Mouse (Mus musculus) splenic B cell, adult 2 months (primary cell): ENCODE data around the gene Gm47996.
"Not testable (repeated sequence)": the region's sequence is repeated elsewhere in the genome, so short reads cannot be mapped to it uniquely, and the experiment has no call there.

Experiments
- DNase-seq: peaks from one replicate; pipeline ENCODE4 v3.0.0-alpha.2; 2011; ENCODE audit warnings: low read depth, low spot score
- H3K27me3 ChIP-seq: 2 replicates; pipeline ENCODE4 v1.6.1; 2012; ENCODE audit warnings: mild to moderate bottlenecking, low read length, moderate library complexity, mixed read lengths; ENCODE audit not compliant: control insufficient read depth, poor library complexity, insufficient read depth, severe bottlenecking
- H3K36me3 ChIP-seq: 2 replicates; pipeline ENCODE4 v1.6.1; 2012; ENCODE audit warnings: mild to moderate bottlenecking, low read length, moderate library complexity, mixed read lengths; ENCODE audit not compliant: control insufficient read depth, poor library complexity, insufficient read depth, severe bottlenecking

Gm47996 gene

DNA sequence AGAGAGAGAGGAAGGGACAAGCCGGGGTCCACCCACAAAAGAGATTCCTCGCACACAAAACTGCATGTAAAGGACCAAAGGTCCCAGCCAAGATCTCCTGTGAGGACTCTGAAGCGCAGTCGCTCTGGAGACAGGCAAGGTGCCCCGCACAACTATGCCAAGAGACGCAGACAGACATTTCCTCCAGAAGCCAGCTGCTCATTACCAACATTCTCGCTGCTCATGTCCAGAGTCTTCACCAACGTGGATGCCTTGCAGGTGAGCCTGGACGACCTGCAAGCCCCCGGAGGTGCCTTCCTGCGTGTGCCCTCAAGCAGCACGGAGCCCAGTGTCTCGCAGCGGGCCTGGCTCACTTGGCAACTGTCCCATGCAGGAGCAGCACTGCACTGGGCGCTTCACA lies 17.2 kb upstream of the Gm47996 start:
- DNase-seq, H3K27me3 ChIP-seq, H3K36me3 ChIP-seq: not testable (repeated sequence)

DNA sequence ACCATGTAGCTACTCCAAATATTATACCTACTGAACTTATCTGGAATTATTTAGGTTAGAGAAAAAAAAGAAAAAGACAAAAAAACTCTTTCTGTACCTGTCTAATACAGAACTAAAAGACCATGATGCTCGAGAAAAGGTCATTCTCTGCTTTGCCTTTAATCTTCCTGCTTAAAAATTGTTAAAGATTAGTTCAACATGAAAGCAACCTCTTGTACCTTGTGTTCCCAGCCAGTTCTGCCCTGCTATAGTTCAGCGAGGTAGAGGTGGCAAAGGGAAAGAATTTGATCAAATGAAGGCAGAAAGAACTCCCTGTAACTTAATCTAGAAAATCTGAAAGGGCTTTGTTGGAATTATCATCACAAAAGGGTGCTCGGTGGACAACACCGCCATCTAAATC lies 13.9 kb upstream of the Gm47996 start:
- not testable (repeated sequence) for H3K27me3 ChIP-seq, H3K36me3 ChIP-seq, DNase-seq

GRCm38 (mm10) chr1:151196690-151197089 lies 13.2 kb upstream of the Gm47996 start:
- not testable (repeated sequence) for DNase-seq, H3K36me3 ChIP-seq, H3K27me3 ChIP-seq

DNA sequence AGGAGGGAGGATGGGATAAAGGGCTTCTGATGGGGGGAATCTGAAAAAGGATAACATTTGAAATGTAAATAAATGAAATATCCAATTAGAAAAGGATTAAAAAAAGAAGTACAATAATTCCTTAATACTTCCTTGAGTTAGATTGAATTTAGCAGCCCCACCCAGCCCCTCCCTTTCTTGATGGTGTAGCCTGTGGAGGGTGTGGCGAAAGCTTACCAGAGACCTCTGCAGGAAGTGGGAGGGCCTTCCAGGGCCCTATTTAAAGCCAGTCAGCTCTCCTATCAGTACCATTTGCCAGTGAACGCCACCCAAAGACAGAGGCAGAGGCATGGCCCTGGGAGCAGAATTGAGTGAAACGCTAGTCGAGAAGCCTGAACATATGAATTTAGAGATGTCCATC lies 11.8 kb upstream of the Gm47996 start, which contains the start of gene Gm47995:
Gene Gm47995 (plus strand): TSS at position 329 of the 400 bp plus-strand sequence.
- not testable (repeated sequence) for H3K36me3 ChIP-seq, DNase-seq, H3K27me3 ChIP-seq

GRCm38 (mm10) chr1:151200620-151201019 lies 9.3 kb upstream of the Gm47996 start:
- not testable (repeated sequence) for H3K36me3 ChIP-seq, DNase-seq, H3K27me3 ChIP-seq

- not testable (repeated sequence) for H3K27me3 ChIP-seq, H3K36me3 ChIP-seq, DNase-seq
Measured at GRCm38 (mm10) chr1:151202771-151203170, 7.2 kb upstream of the Gm47996 start.

- not testable (repeated sequence) for H3K27me3 ChIP-seq, DNase-seq, H3K36me3 ChIP-seq
Measured at GRCm38 (mm10) chr1:151203818-151204217, 6.1 kb upstream of the Gm47996 start, which contains the start of gene 3110040M04Rik. Gene 3110040M04Rik (plus strand): TSS chr1:151204121.

- H3K27me3 ChIP-seq, DNase-seq, H3K36me3 ChIP-seq: not testable (repeated sequence)
Measured at GRCm38 (mm10) chr1:151208493-151208892, 1.4 kb upstream of the Gm47996 start.

DNA sequence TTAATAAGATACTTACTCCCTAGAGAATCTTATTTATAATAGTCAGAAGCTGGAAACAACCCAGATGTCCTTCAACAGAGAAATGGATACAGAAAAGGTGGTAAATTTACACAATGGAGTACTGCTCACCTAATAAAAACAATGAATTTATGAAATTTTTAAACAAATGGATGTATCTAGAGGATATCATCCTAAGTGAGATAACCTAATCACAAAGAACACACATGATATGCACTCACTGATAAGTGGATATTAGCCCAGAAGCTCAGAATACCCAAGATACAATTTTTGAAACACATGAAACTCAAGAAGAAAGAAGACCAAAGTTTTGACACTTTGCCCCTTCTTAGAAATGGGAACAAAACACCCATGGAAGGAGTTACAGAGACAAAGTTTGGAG lies 987 bp upstream of the Gm47996 start:
- not testable (repeated sequence) for H3K36me3 ChIP-seq, H3K27me3 ChIP-seq, DNase-seq

DNA sequence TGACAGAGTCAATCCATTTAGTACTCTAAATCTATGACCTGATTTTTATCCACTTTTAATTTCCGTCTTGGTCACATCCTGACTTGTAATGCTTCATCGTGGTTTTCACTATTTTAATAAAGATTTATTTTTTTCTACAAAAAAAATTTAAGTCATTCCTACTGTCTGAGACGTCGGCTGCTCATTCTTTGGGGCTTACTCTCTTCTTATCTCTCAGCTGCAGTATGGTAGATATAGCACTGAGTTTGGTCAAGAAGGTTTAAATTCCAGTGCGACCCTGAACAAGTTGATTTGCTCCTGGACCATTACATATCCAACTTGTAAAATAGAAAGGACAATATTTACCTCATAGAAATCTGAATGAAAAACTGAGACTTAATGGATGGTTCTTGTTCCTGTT lies 1.7 kb downstream of the Gm47996 start:
- not testable (repeated sequence) for DNase-seq, H3K27me3 ChIP-seq, H3K36me3 ChIP-seq

DNA sequence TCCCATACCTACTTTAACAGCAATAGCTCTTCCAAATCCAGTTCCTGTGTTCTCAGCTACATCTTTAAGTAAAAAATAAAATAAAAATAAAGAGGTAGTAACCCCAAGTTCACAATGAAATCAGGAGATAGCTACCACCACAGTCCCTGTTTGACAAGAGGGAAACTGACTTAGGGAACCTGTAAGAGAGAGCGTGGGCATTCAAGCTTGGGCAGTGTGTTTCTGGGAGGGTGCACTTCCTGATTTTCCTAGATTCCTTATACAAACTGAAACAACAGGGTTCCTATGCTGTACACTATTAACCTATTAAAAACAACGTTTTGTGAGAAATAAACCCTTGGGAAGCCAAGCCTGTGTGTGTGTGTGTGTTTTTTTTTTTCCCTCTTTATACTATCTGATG lies 4.9 kb downstream of the Gm47996 start:
- Histone ChIP-seq H3K27me3 (no peaks in the 10 kb centered on the region), H3K36me3 (no peaks in the 10 kb centered on the region)
- no peak for DNase-seq

- H3K27me3 ChIP-seq, result no peaks in the 10 kb centered on the region
- H3K36me3 ChIP-seq, result no peaks in the 10 kb centered on the region
- no peak for DNase-seq
Measured at GRCm38 (mm10) chr1:151215985-151216384, 6.1 kb downstream of the Gm47996 start.

DNA sequence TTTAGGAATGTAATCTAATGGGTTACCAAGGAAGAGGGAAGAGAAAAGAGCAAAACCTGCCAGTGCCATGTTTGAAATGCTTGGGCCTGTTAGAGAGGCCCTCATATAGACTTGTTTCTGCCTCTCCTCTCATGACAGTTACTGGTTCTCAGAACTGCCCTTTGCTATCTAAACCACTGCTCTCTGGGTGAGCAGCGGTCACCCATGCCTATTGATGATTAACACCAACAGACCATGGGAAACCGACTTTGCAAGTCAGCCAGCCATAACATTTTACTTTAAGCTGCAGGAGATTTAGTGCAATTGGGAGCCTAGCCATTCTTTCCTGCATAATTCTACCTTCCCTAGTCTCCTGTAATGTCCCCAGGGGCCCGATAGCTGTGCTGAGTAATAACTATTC lies 6.5 kb downstream of the Gm47996 start:
- no peaks in the 10 kb centered on the region for H3K36me3 ChIP-seq
- no peak for DNase-seq
- no peaks in the 10 kb centered on the region for H3K27me3 ChIP-seq

DNA sequence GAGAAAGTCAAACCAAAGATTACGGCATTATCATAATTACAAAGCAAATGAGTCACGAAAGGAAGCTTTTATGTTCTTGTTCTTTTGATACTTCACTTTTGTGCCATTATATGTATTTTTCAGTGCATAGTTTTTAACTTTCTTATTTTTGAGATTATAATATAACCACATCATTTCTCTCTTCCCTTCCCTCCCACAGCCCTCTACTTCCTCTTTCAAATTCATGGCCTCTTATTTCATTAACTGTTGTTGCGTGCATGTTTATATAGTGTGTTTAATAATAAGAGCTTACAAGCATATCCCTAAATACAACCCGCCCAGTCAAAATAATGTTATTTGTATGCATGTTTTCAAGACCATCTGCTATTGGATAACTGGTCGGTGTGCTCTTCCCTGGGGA lies 9.1 kb downstream of the Gm47996 start:
- peak; percentile 15 for DNase-seq
- no peaks in the 10 kb centered on the region for H3K27me3 ChIP-seq
- no peaks in the 10 kb centered on the region for H3K36me3 ChIP-seq

DNA sequence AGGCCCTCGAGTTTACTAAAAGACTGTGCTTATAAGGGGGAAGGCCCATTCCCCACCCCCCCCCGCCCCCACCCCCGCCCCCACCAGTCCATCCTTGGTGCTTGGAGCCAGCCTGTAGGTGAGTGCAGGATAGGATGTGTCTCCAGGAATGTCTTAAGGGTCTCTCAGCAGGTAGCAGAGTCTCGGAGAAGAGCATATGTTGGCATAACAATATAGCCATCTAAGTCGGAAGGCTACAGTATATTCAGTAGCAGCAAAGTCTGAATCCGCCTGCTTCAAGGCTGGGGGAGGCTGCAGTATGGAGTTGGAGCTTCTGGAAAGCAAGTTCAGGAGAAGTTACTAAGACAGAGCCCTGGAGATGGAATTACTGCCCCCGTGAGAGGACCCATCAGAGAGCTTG lies 10.2 kb downstream of the Gm47996 start:
- Histone ChIP-seq H3K27me3 (no peaks in the 10 kb centered on the region), H3K36me3 (no peaks in the 10 kb centered on the region)
- no peak for DNase-seq

- DNase-seq, result no peak
- H3K36me3 ChIP-seq, result no peaks in the 10 kb centered on the region
- H3K27me3 ChIP-seq, result no peaks in the 10 kb centered on the region
Measured at GRCm38 (mm10) chr1:151222561-151223267, 12.8 kb downstream of the Gm47996 start.
